Comparison of ENCODE assay signal across 18 mouse cellular contexts in genomic region chr8:88357946-88358345, GRCm38 (mm10). TPM values are rescaled to one million over a fixed set of nuclear protein-coding genes. Genes with fewer than 3 reads are reported as not detected.
DNase-seq lines count a peak whose midpoint lies in the region; ATAC-seq and TF ChIP-seq lines count a peak whose summit lies in the region.
"Had no signal": no experiment of that assay in that cellular context is flagged by ENCODE, and none has a peak within 500 bp of the region (broad histone marks: within the 10 kb centered on the region; RNA-seq: fewer than 3 reads in every experiment).

No protein-coding gene starts in this region.

- TF ChIP-seq EP300 in MEL (IDR thresholded peaks at IDR 0.05; ENCODE audit: low read depth in 1 of 2, low read length in 2 of 2) = no peak

- H3K9ac ChIP-seq in forebrain, postnatal 0 days = no peak overlapping the region
- H3K9ac ChIP-seq in liver, adult 2 months (ENCODE audit: low read depth, low read length) = no peak overlapping the region
- H3K9ac ChIP-seq in liver, embryonic 12.5 days = no peak overlapping the region
- no peak overlapping the region for H3K9ac ChIP-seq in MEL (ENCODE audit: control insufficient read depth, low read depth, low read length, poor library complexity, severe bottlenecking)
- H3K9ac ChIP-seq: embryonic facial prominence, embryonic 12.5 days; forebrain, embryonic 15.5 days; heart, embryonic 15.5 days; hindbrain, embryonic 15.5 days; neural tube, embryonic 15.5 days had no signal

- peak; percentile 52 for TF ChIP-seq RAD21 in MEL (IDR thresholded peaks at IDR 0.05; ENCODE audit: low read depth, low read length)

- H3K27me3 ChIP-seq in forebrain, postnatal 0 days (ENCODE audit: insufficient read depth, low read length) = no peaks in the 10 kb centered on the region
- peaks cover 3% of the 10 kb centered on the region; the same call in 1 of the 2 replicates for H3K27me3 ChIP-seq in forebrain, embryonic 10.5 days (ENCODE audit: poor library complexity, severe bottlenecking)
- no peaks in the 10 kb centered on the region for H3K27me3 ChIP-seq in liver, adult 2 months (ENCODE audit: control insufficient read depth, insufficient read depth, low read length)
- no peaks in the 10 kb centered on the region for H3K27me3 ChIP-seq in liver, embryonic 12.5 days (replicated peaks)
- no peaks in the 10 kb centered on the region for H3K27me3 ChIP-seq in MEL (ENCODE audit: control insufficient read depth in 1 of 2, insufficient read depth in 2 of 2, low read length in 2 of 2)
- H3K27me3 ChIP-seq: embryonic facial prominence, embryonic 12.5 days; forebrain, embryonic 15.5 days; heart, embryonic 15.5 days; hindbrain, embryonic 15.5 days; neural tube, embryonic 15.5 days had no signal

- H3K27ac ChIP-seq in forebrain, postnatal 0 days (ENCODE audit: low read depth, low read length) = no peak overlapping the region
- no peak overlapping the region for H3K27ac ChIP-seq in forebrain, embryonic 10.5 days
- H3K27ac ChIP-seq in liver, adult 2 months (replicated peaks; ENCODE audit: insufficient read depth, low read depth, low read length) = no peak overlapping the region
- H3K27ac ChIP-seq in liver, embryonic 12.5 days = no peak overlapping the region
- H3K27ac ChIP-seq in MEL (ENCODE audit: control insufficient read depth, low read depth, low read length) = no peak overlapping the region
- H3K27ac ChIP-seq: embryonic facial prominence, embryonic 12.5 days; forebrain, embryonic 15.5 days; heart, embryonic 15.5 days; hindbrain, embryonic 15.5 days; neural tube, embryonic 15.5 days had no signal

- 74% methylated on average over 5 of the region's 5 CpGs for WGBS in forebrain, postnatal 0 days
- 89% methylated on average over 5 of the region's 5 CpGs for WGBS in forebrain, embryonic 10.5 days
- 86% methylated on average over 5 of the region's 5 CpGs for WGBS in liver, adult 2 months
- 88% methylated on average over 5 of the region's 5 CpGs for WGBS in liver, embryonic 12.5 days (ENCODE audit: insufficient replicate concordance)

- peaks cover 10% of the 10 kb centered on the region; the same call in 1 of the 2 replicates for H3K4me1 ChIP-seq in forebrain, postnatal 0 days (ENCODE audit: insufficient read depth)
- peaks cover 22% of the 10 kb centered on the region for H3K4me1 ChIP-seq in forebrain, embryonic 10.5 days
- H3K4me1 ChIP-seq in liver, adult 2 months (ENCODE audit: control insufficient read depth, insufficient read depth, low read length) = no peaks in the 10 kb centered on the region; the same call in 1 of the 2 replicates
- H3K4me1 ChIP-seq in liver, embryonic 12.5 days = peaks cover 30% of the 10 kb centered on the region
- H3K4me1 ChIP-seq in MEL (ENCODE audit: control insufficient read depth in 1 of 2, insufficient read depth in 2 of 2, low read length in 2 of 2) = peaks cover 0 to 6% of the 10 kb centered on the region in 2 experiments; a peak in 2 of 4 replicates

- H3K4me2 ChIP-seq in forebrain, postnatal 0 days (ENCODE audit: low read depth) = no peak overlapping the region
- no peak overlapping the region for H3K4me2 ChIP-seq in liver, embryonic 12.5 days
- H3K4me2 ChIP-seq: embryonic facial prominence, embryonic 12.5 days; forebrain, embryonic 15.5 days; heart, embryonic 15.5 days; hindbrain, embryonic 15.5 days; neural tube, embryonic 15.5 days had no signal

- no peaks in the 10 kb centered on the region for H3K9me3 ChIP-seq in forebrain, postnatal 0 days (ENCODE audit: low read length)
- peaks cover 9% of the 10 kb centered on the region for H3K9me3 ChIP-seq in forebrain, embryonic 10.5 days
- no peaks in the 10 kb centered on the region for H3K9me3 ChIP-seq in liver, embryonic 12.5 days (replicated peaks)
- no peaks in the 10 kb centered on the region for H3K9me3 ChIP-seq in MEL (replicated peaks; ENCODE audit: insufficient read depth, low read length)
- H3K9me3 ChIP-seq: forebrain, embryonic 15.5 days; heart, embryonic 15.5 days; hindbrain, embryonic 15.5 days; neural tube, embryonic 15.5 days had no signal

- TF ChIP-seq POLR2A in liver, adult 2 months (IDR thresholded peaks at IDR 0.05; ENCODE audit: extremely low read depth, insufficient read depth, low read length) = no peak
- TF ChIP-seq POLR2A in MEL (IDR thresholded peaks at IDR 0.05; ENCODE audit: control insufficient read depth in 1 of 2, insufficient read depth in 1 of 2, low read depth in 1 of 2, low read length in 2 of 2, poor library complexity in 1 of 2) = no peak

- TF ChIP-seq CTCF in forebrain, postnatal 0 days (IDR thresholded peaks at IDR 0.05; ENCODE audit: low read depth) = peak; percentile 29
- TF ChIP-seq CTCF in liver, adult 2 months (IDR thresholded peaks at IDR 0.05; ENCODE audit: low read depth, low read length) = peak; percentile 42
- TF ChIP-seq CTCF in MEL (IDR thresholded peaks at IDR 0.05 in 2 of 3, conservative IDR thresholded peaks at IDR 0.05 in 1 of 3; ENCODE audit: control insufficient read depth in 1 of 3, insufficient read depth in 1 of 3, low read depth in 2 of 3, low read length in 3 of 3, poor library complexity in 1 of 3, severe bottlenecking in 1 of 3) = peak in 2 of 3 experiments; percentile 9 to 49; a peak in 2 of 6 replicates

- peaks cover 48% of the 10 kb centered on the region for H3K36me3 ChIP-seq in forebrain, postnatal 0 days (ENCODE audit: insufficient read depth)
- peaks cover 73% of the 10 kb centered on the region for H3K36me3 ChIP-seq in forebrain, embryonic 10.5 days (replicated peaks)
- peaks cover 38% of the 10 kb centered on the region for H3K36me3 ChIP-seq in liver, adult 2 months (ENCODE audit: control insufficient read depth, insufficient read depth, low read length)
- H3K36me3 ChIP-seq in liver, embryonic 12.5 days = peaks cover 68% of the 10 kb centered on the region
- peaks cover 18 to 37% of the 10 kb centered on the region in 2 experiments for H3K36me3 ChIP-seq in MEL (ENCODE audit: control insufficient read depth in 1 of 2, insufficient read depth in 2 of 2, low read length in 2 of 2)

- no peak overlapping the region for H3K4me3 ChIP-seq in forebrain, postnatal 0 days (ENCODE audit: low read depth, low read length)
- no peak overlapping the region for H3K4me3 ChIP-seq in forebrain, embryonic 10.5 days
- H3K4me3 ChIP-seq in liver, adult 2 months (ENCODE audit: insufficient read depth, low read depth, low read length) = no peak overlapping the region
- no peak overlapping the region for H3K4me3 ChIP-seq in liver, embryonic 12.5 days
- no peak overlapping the region for H3K4me3 ChIP-seq in MEL (ENCODE audit: control insufficient read depth in 1 of 2, insufficient read depth in 1 of 2, low read depth in 2 of 2, low read length in 2 of 2)
- H3K4me3 ChIP-seq: embryonic facial prominence, embryonic 12.5 days; forebrain, embryonic 15.5 days; heart, embryonic 15.5 days; hindbrain, embryonic 15.5 days; neural tube, embryonic 15.5 days had no signal

- peaks cover 4% of the 10 kb centered on the region; the same call in 1 of the 2 replicates for H3K79me2 ChIP-seq in liver, adult 2 months (ENCODE audit: control insufficient read depth, insufficient read depth, low read length)
- peaks cover 34% of the 10 kb centered on the region for H3K79me2 ChIP-seq in MEL (ENCODE audit: control insufficient read depth, insufficient read depth, low read length, poor library complexity)

- no peak for DNase-seq in forebrain, postnatal 0 days
- DNase-seq in forebrain, embryonic 10.5 days (ENCODE audit: extremely low spot score, low spot score) = no peak
- DNase-seq in liver, adult 2 months (ENCODE audit: extremely low read depth, low read depth, low spot score) = no peak
- DNase-seq in 3T3-L1 (ENCODE audit: low read depth, low spot score) (peak; percentile 48), MEL (ENCODE audit: low read depth, low spot score) (no peak)
- DNase-seq in adrenal gland, postnatal 14 days = no peak
- no peak for DNase-seq in embryo, embryonic 10.5 days (ENCODE audit: low spot score)
- DNase-seq: adrenal gland, postnatal 36 days; cerebellum, adult 11 months; gastrocnemius, postnatal 14 days; right cerebral cortex, postnatal 14 days; thymus, postnatal 4 days had no signal

- no peak for ATAC-seq in forebrain, postnatal 0 days
- no peak for ATAC-seq in liver, embryonic 12.5 days
- ATAC-seq: forebrain, embryonic 15.5 days had no signal

TF ChIP-seq in MEL, 35 proteins besides CTCF, POLR2A, EP300 and RAD21:
- TF ChIP-seq ETS1 (IDR thresholded peaks at IDR 0.05; ENCODE audit: low read depth, low read length) = no peak
- TF ChIP-seq SMC3 (IDR thresholded peaks at IDR 0.05; ENCODE audit: low read depth, low read length) = peak; percentile 24; the same call in 1 of the 2 replicates
- no peak for TF ChIP-seq MAFK (IDR thresholded peaks at IDR 0.05; ENCODE audit: borderline replicate concordance, low read depth, low read length)

RNA-seq across cellular contexts. Expression of gene Brd7, which starts 4.0 kb away (rescaled TPM):
- 24.1 and 35.9 TPM in 2 replicates for total RNA-seq in forebrain, postnatal 0 days (2014; rRNA removed)
- polyA plus RNA-seq in forebrain, postnatal 0 days (2015; fragmentation: Nextera tagmentation; extraction: Ambion mirVana) = 49.6 and 52.4 TPM in 2 replicates
- polyA plus RNA-seq in forebrain, embryonic 10.5 days (2016; fragmentation: Nextera tagmentation; extraction: Ambion mirVana) = 78.7 and 87.8 TPM in 2 replicates
- 17.2 and 22.7 TPM in 2 replicates for total RNA-seq in liver, adult 2 months (2014; rRNA removed)
- 12.7 and 13.3 TPM in 2 replicates for polyA plus RNA-seq in liver, adult 2 months (2012; rRNA removed)
- polyA plus RNA-seq in liver, embryonic 12.5 days (2016; fragmentation: Nextera tagmentation; extraction: Ambion mirVana) = 61.3 and 64.7 TPM in 2 replicates
- total RNA-seq in MEL (2012; rRNA removed) = 67.7 and 89.0 TPM in 2 replicates
- polyA plus RNA-seq in MEL (2012; ENCODE audit: insufficient read depth in 1 of 2, insufficient read length in 2 of 2, low read depth in 1 of 2, low replicate concordance in 2 of 2, missing spikeins in 1 of 2) = 100 to 1,000 TPM in 1 of 2 experiments, 10 to 100 TPM in 1; 40.0 to 192 TPM
- 96.5 and 103 TPM in 2 replicates for total RNA-seq in adrenal gland, postnatal 14 days (2021)
